Mouse (Mus musculus) E14TG2a.4 (cell line): ENCODE measurements around the gene Gm49450.

ENCODE experiments used
- CTCF ChIP-seq: conservative IDR thresholded peaks from 2 replicates; pipeline ENCODE4 v1.5.1; 2014; ENCODE audit warnings: low read length
- NANOG ChIP-seq: IDR thresholded peaks from 2 replicates; pipeline ENCODE4 v1.6.1; 2014; ENCODE audit warnings: borderline replicate concordance, low read length, mixed read lengths
- POU5F1 ChIP-seq: IDR thresholded peaks from 2 replicates; pipeline ENCODE4 v1.6.1; 2014; ENCODE audit warnings: low read length, borderline replicate concordance

- TF ChIP-seq CTCF (no peak), NANOG (no peak; the same call in 1 of the 2 replicates), POU5F1 (no peak)
These were observed 38.2 kb upstream of the Gm49450 start for GRCm38 (mm10) chr15:98991540-98992050.
